Mouse (Mus musculus): ENCODE measurements around the gene Ppm1m. TPM values are rescaled to one million over a fixed set of nuclear protein-coding genes. Genes with fewer than 3 reads are reported as not detected.

The Ppm1m gene
- polyA plus RNA-seq, 1 experiment = 20.2 TPM

- H3K36me3 ChIP-seq (ENCODE audit: control insufficient read depth, insufficient read depth) = no peaks in the 10 kb centered on the region
- no peaks in the 10 kb centered on the region for H3K79me2 ChIP-seq (ENCODE audit: control insufficient read depth, insufficient read depth)
- no peak overlapping the region for H3ac ChIP-seq (ENCODE audit: control insufficient read depth, insufficient read length)
- TF ChIP-seq POLR2A (IDR thresholded peaks at IDR 0.05; ENCODE audit: insufficient read length, low read depth) = no peak
- no peak for TF ChIP-seq MYOG (IDR thresholded peaks at IDR 0.05; ENCODE audit: control insufficient read depth in 1 of 3, insufficient read depth in 1 of 3, insufficient read length in 2 of 3, low read depth in 2 of 3)
- no peak for TF ChIP-seq MAX (IDR thresholded peaks at IDR 0.05; ENCODE audit: low read depth)
- no peak for TF ChIP-seq REST (IDR thresholded peaks at IDR 0.05; ENCODE audit: insufficient read depth, insufficient read length)
- no peak for TF ChIP-seq MYOD1 (IDR thresholded peaks at IDR 0.05; ENCODE audit: control insufficient read depth in 1 of 3, insufficient read length in 2 of 3, low read depth in 2 of 3)
- no peak for TF ChIP-seq TCF12 (IDR thresholded peaks at IDR 0.05; ENCODE audit: insufficient read depth, poor library complexity, severe bottlenecking)
- TF ChIP-seq CEBPB (IDR thresholded peaks at IDR 0.05; ENCODE audit: insufficient read depth, poor library complexity, severe bottlenecking) = no peak
- TF ChIP-seq TCF3 (IDR thresholded peaks at IDR 0.05; ENCODE audit: insufficient read length, low read depth) = no peak
- no peak for TF ChIP-seq SRF (IDR thresholded peaks at IDR 0.05; ENCODE audit: control insufficient read depth, insufficient read length, low read depth)
- no peak for TF ChIP-seq POLR2AphosphoS2 (IDR thresholded peaks at IDR 0.05; ENCODE audit: insufficient read length, low read depth)
- no peak for TF ChIP-seq USF1 (IDR thresholded peaks at IDR 0.05; ENCODE audit: low read depth)
- no peak for TF ChIP-seq E2F4 (IDR thresholded peaks at IDR 0.05; ENCODE audit: insufficient read depth)
- no peak overlapping the region for H3K4me2 ChIP-seq (ENCODE audit: low read depth)
- peaks cover 55% of the 10 kb centered on the region for H3K27me3 ChIP-seq (ENCODE audit: control insufficient read depth, insufficient read depth, insufficient read length)
- H3K4me3 ChIP-seq = no peak overlapping the region
Measured at GRCm38 (mm10) chr9:106148541-106149398, 50.8 kb downstream of the Ppm1m start.

GRCm38 (mm10) chr9:106147851-106148431, 51.6 kb downstream of the Ppm1m start:
- TF ChIP-seq TCF12 (IDR thresholded peaks at IDR 0.05; ENCODE audit: insufficient read depth, poor library complexity, severe bottlenecking) (no peak), CEBPB (IDR thresholded peaks at IDR 0.05; ENCODE audit: insufficient read depth, poor library complexity, severe bottlenecking) (no peak), POLR2AphosphoS2 (IDR thresholded peaks at IDR 0.05; ENCODE audit: insufficient read length, low read depth) (no peak), POLR2A (IDR thresholded peaks at IDR 0.05; ENCODE audit: insufficient read length, low read depth) (no peak), USF1 (IDR thresholded peaks at IDR 0.05; ENCODE audit: low read depth) (no peak), MYOG (IDR thresholded peaks at IDR 0.05; ENCODE audit: control insufficient read depth in 1 of 3, insufficient read depth in 1 of 3, insufficient read length in 2 of 3, low read depth in 2 of 3) (no peak), E2F4 (IDR thresholded peaks at IDR 0.05; ENCODE audit: insufficient read depth) (no peak), SRF (IDR thresholded peaks at IDR 0.05; ENCODE audit: control insufficient read depth, insufficient read length, low read depth) (no peak), TCF3 (IDR thresholded peaks at IDR 0.05; ENCODE audit: insufficient read length, low read depth) (no peak), REST (IDR thresholded peaks at IDR 0.05; ENCODE audit: insufficient read depth, insufficient read length) (no peak), MYOD1 (IDR thresholded peaks at IDR 0.05; ENCODE audit: control insufficient read depth in 1 of 3, insufficient read length in 2 of 3, low read depth in 2 of 3) (no peak), MAX (IDR thresholded peaks at IDR 0.05; ENCODE audit: low read depth) (no peak)
- Histone ChIP-seq H3K4me3 (no peak overlapping the region), H3K27me3 (ENCODE audit: control insufficient read depth, insufficient read depth, insufficient read length) (peaks cover 59% of the 10 kb centered on the region)

GRCm38 (mm10) chr9:106147281-106147680, 52.3 kb downstream of the Ppm1m start:
- Histone ChIP-seq H3ac (ENCODE audit: control insufficient read depth, insufficient read length) (no peak overlapping the region), H3K27me3 (ENCODE audit: control insufficient read depth, insufficient read depth, insufficient read length) (peaks cover 58% of the 10 kb centered on the region), H3K36me3 (ENCODE audit: control insufficient read depth, insufficient read depth) (no peaks in the 10 kb centered on the region), H3K4me3 (no peak overlapping the region), H3K4me2 (ENCODE audit: low read depth) (no peak overlapping the region), H3K79me2 (ENCODE audit: control insufficient read depth, insufficient read depth) (no peaks in the 10 kb centered on the region)
- TF ChIP-seq MYOD1 (IDR thresholded peaks at IDR 0.05; ENCODE audit: control insufficient read depth in 1 of 3, insufficient read length in 2 of 3, low read depth in 2 of 3) = no peak
- TF ChIP-seq SRF (IDR thresholded peaks at IDR 0.05; ENCODE audit: control insufficient read depth, insufficient read length, low read depth) = no peak
- TF ChIP-seq MYOG (IDR thresholded peaks at IDR 0.05; ENCODE audit: control insufficient read depth in 1 of 3, insufficient read depth in 1 of 3, insufficient read length in 2 of 3, low read depth in 2 of 3) = no peak
- TF ChIP-seq MAX (IDR thresholded peaks at IDR 0.05; ENCODE audit: low read depth) = no peak
- TF ChIP-seq TCF12 (IDR thresholded peaks at IDR 0.05; ENCODE audit: insufficient read depth, poor library complexity, severe bottlenecking) = no peak
- no peak for TF ChIP-seq TCF3 (IDR thresholded peaks at IDR 0.05; ENCODE audit: insufficient read length, low read depth)
- TF ChIP-seq CEBPB (IDR thresholded peaks at IDR 0.05; ENCODE audit: insufficient read depth, poor library complexity, severe bottlenecking) = no peak
- TF ChIP-seq POLR2A (IDR thresholded peaks at IDR 0.05; ENCODE audit: insufficient read length, low read depth) = no peak
- no peak for TF ChIP-seq REST (IDR thresholded peaks at IDR 0.05; ENCODE audit: insufficient read depth, insufficient read length)
- TF ChIP-seq E2F4 (IDR thresholded peaks at IDR 0.05; ENCODE audit: insufficient read depth) = no peak
- TF ChIP-seq POLR2AphosphoS2 (IDR thresholded peaks at IDR 0.05; ENCODE audit: insufficient read length, low read depth) = no peak
- no peak for TF ChIP-seq USF1 (IDR thresholded peaks at IDR 0.05; ENCODE audit: low read depth)

More at GRCm38 (mm10) chr9:106147851-106148431, 51.6 kb downstream of the Ppm1m start:
- Histone ChIP-seq H3K36me3 (ENCODE audit: control insufficient read depth, insufficient read depth) (no peaks in the 10 kb centered on the region), H3K79me2 (ENCODE audit: control insufficient read depth, insufficient read depth) (no peaks in the 10 kb centered on the region), H3K4me2 (ENCODE audit: low read depth) (no peak overlapping the region), H3ac (ENCODE audit: control insufficient read depth, insufficient read length) (no peak overlapping the region)

- Histone ChIP-seq H3K27me3 (ENCODE audit: control insufficient read depth, insufficient read depth, insufficient read length) (peaks cover 56% of the 10 kb centered on the region), H3K4me2 (ENCODE audit: low read depth) (no peak overlapping the region), H3K36me3 (ENCODE audit: control insufficient read depth, insufficient read depth) (no peaks in the 10 kb centered on the region), H3ac (ENCODE audit: control insufficient read depth, insufficient read length) (no peak overlapping the region), H3K79me2 (ENCODE audit: control insufficient read depth, insufficient read depth) (no peaks in the 10 kb centered on the region), H3K4me3 (no peak overlapping the region)
- TF ChIP-seq E2F4 (IDR thresholded peaks at IDR 0.05; ENCODE audit: insufficient read depth) = no peak
- no peak for TF ChIP-seq USF1 (IDR thresholded peaks at IDR 0.05; ENCODE audit: low read depth)
- no peak for TF ChIP-seq MAX (IDR thresholded peaks at IDR 0.05; ENCODE audit: low read depth)
- no peak for TF ChIP-seq POLR2A (IDR thresholded peaks at IDR 0.05; ENCODE audit: insufficient read length, low read depth)
- no peak for TF ChIP-seq MYOG (IDR thresholded peaks at IDR 0.05; ENCODE audit: control insufficient read depth in 1 of 3, insufficient read depth in 1 of 3, insufficient read length in 2 of 3, low read depth in 2 of 3)
- no peak for TF ChIP-seq REST (IDR thresholded peaks at IDR 0.05; ENCODE audit: insufficient read depth, insufficient read length)
- TF ChIP-seq TCF12 (IDR thresholded peaks at IDR 0.05; ENCODE audit: insufficient read depth, poor library complexity, severe bottlenecking) = no peak
- TF ChIP-seq CEBPB (IDR thresholded peaks at IDR 0.05; ENCODE audit: insufficient read depth, poor library complexity, severe bottlenecking) = no peak
- no peak for TF ChIP-seq SRF (IDR thresholded peaks at IDR 0.05; ENCODE audit: control insufficient read depth, insufficient read length, low read depth)
- no peak for TF ChIP-seq POLR2AphosphoS2 (IDR thresholded peaks at IDR 0.05; ENCODE audit: insufficient read length, low read depth)
- no peak for TF ChIP-seq MYOD1 (IDR thresholded peaks at IDR 0.05; ENCODE audit: control insufficient read depth in 1 of 3, insufficient read length in 2 of 3, low read depth in 2 of 3)
- TF ChIP-seq TCF3 (IDR thresholded peaks at IDR 0.05; ENCODE audit: insufficient read length, low read depth) = no peak
Measured at GRCm38 (mm10) chr9:106145582-106145981, 54.0 kb downstream of the Ppm1m start.

All from myocyte (in vitro differentiated cells).